Mouse (Mus musculus) embryonic facial prominence, embryonic 12.5 days (tissue): ENCODE data around the gene Gna11. TPM values are rescaled to one million over a fixed set of nuclear protein-coding genes. Genes with fewer than 3 reads are reported as not detected.

Source experiments
- ATAC-seq: fragments of 200-750 bp; cut with Nextera tagmentation; 2 replicates; pipeline ENCODE4 v1.8.0; 2017; ENCODE audit not compliant: insufficient number of reproducible peaks, insufficient read depth, low FRiP score, low TSS enrichment
- H3K27ac ChIP-seq: fragments of 300-500 bp; sonication (generic); 2 replicates; pipeline ENCODE4 v1.5.1; 2016; ENCODE audit warnings: mild to moderate bottlenecking
- H3K27me3 ChIP-seq: fragments of 300-500 bp; sonication (generic); 2 replicates; pipeline ENCODE4 v1.6.1; 2016; ENCODE audit warnings: mild to moderate bottlenecking, moderate library complexity
- H3K36me3 ChIP-seq: fragments of 300-500 bp; sonication (generic); 2 replicates; pipeline ENCODE4 v1.6.1; 2016; ENCODE audit warnings: mild to moderate bottlenecking
- H3K4me1 ChIP-seq: fragments of 300-500 bp; sonication (generic); 2 replicates; pipeline ENCODE4 v1.6.1; 2016
- H3K4me2 ChIP-seq: fragments of 300-500 bp; sonication (generic); replicated peaks from 2 replicates; pipeline ENCODE4 v1.6.1; 2016; ENCODE audit warnings: mild to moderate bottlenecking, moderate library complexity
- H3K4me3 ChIP-seq: fragments of 300-500 bp; sonication (generic); 2 replicates; pipeline ENCODE4 v1.5.1; 2016; ENCODE audit warnings: mild to moderate bottlenecking
- H3K9ac ChIP-seq: fragments of 300-500 bp; sonication (generic); 2 replicates; pipeline ENCODE4 v1.6.1; 2016; ENCODE audit warnings: mild to moderate bottlenecking, moderate library complexity
- H3K9me3 ChIP-seq: fragments of 300-500 bp; sonication (generic); 2 replicates; pipeline ENCODE4 v1.6.1; 2016; ENCODE audit warnings: mild to moderate bottlenecking, moderate library complexity
- WGBS: fragments of 180-500 bp; shearing (Covaris S2); methylation state at CpG from one replicate; pipeline ENCODE4 v1.1.7; 2016; 5-methylcytosine and 5-hydroxymethylcytosine counted together
- polyA plus RNA-seq: library from polyadenylated mRNA; unstranded; fragments of >200 nt; fragmentation: Nextera tagmentation; extraction: Ambion mirVana; gene quantifications from 2 replicates; pipeline ENCODE4 v1.2.1, GENCODE M21; 2016

Gene Gna11
- polyA plus RNA-seq, 1 experiment from 2014 or later, result 82.7 TPM

GRCm38 (mm10) chr10:81574081-81575056 lies 29.4 kb upstream of the Gna11 start, which contains the start of gene Tle2:
Tle2 (plus strand) TSS chr10:81574561.
- H3K4me2 ChIP-seq, result peak within 1 kb of the TSS; percentile 67
- peak within 1 kb of the TSS; percentile 69 for H3K9ac ChIP-seq
- peak within 1 kb of the TSS; percentile 80 for H3K27ac ChIP-seq
- peak within 1 kb of the TSS; percentile 62 for H3K4me3 ChIP-seq
- peaks cover 26% of the 10 kb centered on the region; the same call in 1 of the 2 replicates for H3K27me3 ChIP-seq
- no peak for ATAC-seq
- H3K36me3 ChIP-seq, result 0 out of 2 replicates have a peak, but pooled peaks cover 7% of the 10 kb centered on the region
- WGBS, result 16% methylated on average over 10 of the region's 10 CpGs
- no peaks in the 10 kb centered on the region for H3K9me3 ChIP-seq
- H3K4me1 ChIP-seq, result peaks cover 58% of the 10 kb centered on the region

- peaks cover 24% of the 10 kb centered on the region; the same call in 1 of the 2 replicates for H3K27me3 ChIP-seq
Measured at GRCm38 (mm10) chr10:81572975-81573374, 28.0 kb upstream of the Gna11 start.

GRCm38 (mm10) chr10:81572133-81572671 lies 27.2 kb upstream of the Gna11 start:
- H3K4me2 ChIP-seq, result peak overlapping the region; percentile 52
- peaks cover 24% of the 10 kb centered on the region; the same call in 1 of the 2 replicates for H3K27me3 ChIP-seq
- no peaks in the 10 kb centered on the region for H3K9me3 ChIP-seq
- H3K36me3 ChIP-seq, result 0 out of 2 replicates have a peak, but pooled peaks cover under 1% of the 10 kb centered on the region
- WGBS, result 5% methylated on average over 9 of the region's 9 CpGs
- no peak for ATAC-seq
- peak overlapping the region; percentile 93 for H3K27ac ChIP-seq
- H3K4me3 ChIP-seq, result peak overlapping the region; percentile 28
- H3K4me1 ChIP-seq, result peaks cover 80% of the 10 kb centered on the region
- H3K9ac ChIP-seq, result 0 out of 2 replicates have a peak overlapping the region, but pooled peaks have one; percentile 7

More at GRCm38 (mm10) chr10:81572975-81573374, 28.0 kb upstream of the Gna11 start:
- Histone ChIP-seq H3K4me2 (peak overlapping the region; percentile 52; the same call in 1 of the 2 replicates), H3K27ac (peak overlapping the region; percentile 93), H3K9me3 (no peaks in the 10 kb centered on the region), H3K9ac (no peak overlapping the region), H3K4me3 (no peak overlapping the region), H3K36me3 (0 out of 2 replicates have a peak, but pooled peaks cover 7% of the 10 kb centered on the region), H3K4me1 (peaks cover 72% of the 10 kb centered on the region)
- no peak for ATAC-seq
- WGBS, result 7% methylated on average over 9 of the region's 9 CpGs

GRCm38 (mm10) chr10:81571501-81571876 lies 26.5 kb upstream of the Gna11 start:
- H3K4me2 ChIP-seq, result peak overlapping the region; percentile 52
- ATAC-seq, result peak; percentile 89
- H3K9me3 ChIP-seq, result no peaks in the 10 kb centered on the region
- peak overlapping the region; percentile 28 for H3K4me3 ChIP-seq
- 1% methylated on average over 18 of the region's 18 CpGs for WGBS
- peaks cover 77% of the 10 kb centered on the region for H3K4me1 ChIP-seq
- peak overlapping the region; percentile 93 for H3K27ac ChIP-seq
- peaks cover 17% of the 10 kb centered on the region; the same call in 1 of the 2 replicates for H3K27me3 ChIP-seq
- no peak overlapping the region for H3K9ac ChIP-seq
- peaks cover 8% of the 10 kb centered on the region for H3K36me3 ChIP-seq

GRCm38 (mm10) chr10:81570831-81571500 lies 26.0 kb upstream of the Gna11 start:
- H3K4me1 ChIP-seq, result peaks cover 73% of the 10 kb centered on the region

GRCm38 (mm10) chr10:81570238-81570800 lies 25.3 kb upstream of the Gna11 start:
- H3K27me3 ChIP-seq, result peaks cover 13% of the 10 kb centered on the region; the same call in 1 of the 2 replicates
- ATAC-seq, result no peak
- peak overlapping the region; percentile 93 for H3K27ac ChIP-seq
- no peak overlapping the region for H3K9ac ChIP-seq
- peak overlapping the region; percentile 52 for H3K4me2 ChIP-seq
- H3K4me1 ChIP-seq, result peaks cover 71% of the 10 kb centered on the region
- H3K9me3 ChIP-seq, result no peaks in the 10 kb centered on the region
- H3K4me3 ChIP-seq, result 0 out of 2 replicates have a peak overlapping the region, but pooled peaks have one; percentile 1
- WGBS, result under 1% methylated on average over 10 of the region's 11 CpGs
- H3K36me3 ChIP-seq, result peaks cover 19% of the 10 kb centered on the region

More at GRCm38 (mm10) chr10:81570831-81571500, 26.0 kb upstream of the Gna11 start:
- H3K4me2 ChIP-seq, result peak overlapping the region; percentile 52
- no peaks in the 10 kb centered on the region for H3K9me3 ChIP-seq
- peak overlapping the region; percentile 93 for H3K27ac ChIP-seq
- H3K27me3 ChIP-seq, result peaks cover 13% of the 10 kb centered on the region; the same call in 1 of the 2 replicates
- H3K36me3 ChIP-seq, result peaks cover 13% of the 10 kb centered on the region
- ATAC-seq, result peak; percentile 67
- H3K4me3 ChIP-seq, result peak overlapping the region; percentile 28
- H3K9ac ChIP-seq, result no peak overlapping the region
- under 1% methylated on average over 34 of the region's 34 CpGs for WGBS

GRCm38 (mm10) chr10:81569507-81570237 lies 24.7 kb upstream of the Gna11 start:
- 0 out of 2 replicates have a peak overlapping the region, but pooled peaks have one; percentile 52 for H3K4me2 ChIP-seq
- no peak overlapping the region for H3K4me3 ChIP-seq
- peaks cover 13% of the 10 kb centered on the region; the same call in 1 of the 2 replicates for H3K27me3 ChIP-seq
- no peaks in the 10 kb centered on the region for H3K9me3 ChIP-seq
- no peak overlapping the region for H3K9ac ChIP-seq
- WGBS, result 33% methylated on average over 9 of the region's 9 CpGs
- peak overlapping the region; percentile 93 for H3K27ac ChIP-seq
- H3K36me3 ChIP-seq, result peaks cover 25% of the 10 kb centered on the region
- peaks cover 74% of the 10 kb centered on the region for H3K4me1 ChIP-seq
- no peak for ATAC-seq

GRCm38 (mm10) chr10:81568381-81569191 lies 23.6 kb upstream of the Gna11 start:
- Histone ChIP-seq H3K36me3 (peaks cover 31% of the 10 kb centered on the region), H3K4me1 (peaks cover 75% of the 10 kb centered on the region), H3K9me3 (no peaks in the 10 kb centered on the region), H3K4me3 (no peak overlapping the region), H3K27ac (peak overlapping the region; percentile 93), H3K4me2 (peak overlapping the region; percentile 40), H3K27me3 (0 out of 2 replicates have a peak, but pooled peaks cover 3% of the 10 kb centered on the region), H3K9ac (0 out of 2 replicates have a peak overlapping the region, but pooled peaks have one; percentile 8)
- 0 out of 2 replicates have a peak, but pooled peaks have one; percentile 0 for ATAC-seq
- 8% methylated on average over 15 of the region's 16 CpGs for WGBS

- Histone ChIP-seq H3K4me1 (peaks cover 83% of the 10 kb centered on the region), H3K36me3 (peaks cover 38% of the 10 kb centered on the region), H3K4me3 (no peak overlapping the region), H3K27ac (no peak overlapping the region), H3K4me2 (no peak overlapping the region; the same call in 1 of the 2 replicates), H3K9ac (no peak overlapping the region), H3K9me3 (no peaks in the 10 kb centered on the region), H3K27me3 (no peaks in the 10 kb centered on the region)
- no peak for ATAC-seq
- WGBS, result 28% methylated on average over 20 of the region's 20 CpGs
Measured at GRCm38 (mm10) chr10:81565257-81566228, 20.6 kb upstream of the Gna11 start.
